Mouse (Mus musculus) stomach, postnatal 0 days (tissue): Measurements from ENCODE around the gene Nat9.
A peak's percentile ranks its signal among the peaks of the same experiment; 100 is the strongest.

Experiments
- CTCF ChIP-seq: IDR thresholded peaks from 2 replicates; pipeline ENCODE4 v1.5.1; 2016; ENCODE audit warnings: antibody characterized with exemption, low read depth, mild to moderate bottlenecking, moderate library complexity
- EP300 ChIP-seq: optimal IDR thresholded peaks from 2 replicates; pipeline ENCODE3; 2016; ENCODE audit warnings: antibody characterized with exemption

- peak; percentile 56 for TF ChIP-seq CTCF
- TF ChIP-seq EP300, result no peak
Observed at GRCm38 (mm10) chr11:115233526-115234290, 46.0 kb upstream of the Nat9 start.
